19 mouse cellular contexts compared by ENCODE assay signal in genomic region chr10:43845442-43845841, GRCm38 (mm10). TPM values are rescaled to one million over a fixed set of nuclear protein-coding genes. Genes with fewer than 3 reads are reported as not detected.
DNase-seq lines count a peak whose midpoint lies in the region; ATAC-seq and TF ChIP-seq lines count a peak whose summit lies in the region.
"Had no signal": no experiment of that assay in that cellular context is flagged by ENCODE, and none has a peak within 500 bp of the region (broad histone marks: within the 10 kb centered on the region; RNA-seq: fewer than 3 reads in every experiment).

No protein-coding gene starts in this region.

- no peak for DNase-seq in layer of hippocampus, adult 2 months (ENCODE audit: low spot score in 2 of 2)
- no peak for DNase-seq in layer of hippocampus, postnatal 14 days (ENCODE audit: low spot score in 2 of 2)
- peak; percentile 19 for DNase-seq in A20 (ENCODE audit: low read depth, low spot score)
- DNase-seq in ES-CJ7 (ENCODE audit: low read depth, low spot score), result peak; percentile 34
- no peak for DNase-seq in urinary bladder, postnatal 14 days (ENCODE audit: low spot score)
- no peak for DNase-seq in heart, postnatal 4 days
- DNase-seq: adrenal gland, postnatal 10 days; cerebellum, postnatal 36 days; gastrocnemius, postnatal 14 days; kidney, adult 2 months; right cerebral cortex, postnatal 14 days; thymus, adult 2 months had no signal

- H3K9me3 ChIP-seq in midbrain, embryonic 15.5 days, result no peaks in the 10 kb centered on the region
- H3K9me3 ChIP-seq: embryonic facial prominence, embryonic 15.5 days; liver, embryonic 15.5 days; neural tube, embryonic 15.5 days had no signal

- H3K4me3 ChIP-seq in layer of hippocampus, adult 2 months, result no peak overlapping the region
- H3K4me3 ChIP-seq in midbrain, embryonic 15.5 days, result no peak overlapping the region
- H3K4me3 ChIP-seq: embryonic facial prominence, embryonic 15.5 days; liver, embryonic 15.5 days; neural tube, embryonic 15.5 days had no signal

- H3K36me3 ChIP-seq in midbrain, embryonic 15.5 days (replicated peaks), result no peaks in the 10 kb centered on the region
- H3K36me3 ChIP-seq: embryonic facial prominence, embryonic 15.5 days; liver, embryonic 15.5 days; neural tube, embryonic 15.5 days had no signal

- H3K27ac ChIP-seq in layer of hippocampus, adult 2 months, result no peak overlapping the region
- no peak overlapping the region for H3K27ac ChIP-seq in midbrain, embryonic 15.5 days
- H3K27ac ChIP-seq: embryonic facial prominence, embryonic 15.5 days; hindbrain, embryonic 14.5 days; liver, embryonic 15.5 days; neural tube, embryonic 15.5 days had no signal

- WGBS in midbrain, embryonic 15.5 days, result 45% methylated on average over 3 of the region's 3 CpGs

- TF ChIP-seq CTCF in layer of hippocampus, adult 2 months (conservative IDR thresholded peaks at IDR 0.05), result peak; percentile 48

- no peak overlapping the region for H3K9ac ChIP-seq in midbrain, embryonic 15.5 days
- H3K9ac ChIP-seq: embryonic facial prominence, embryonic 15.5 days; hindbrain, embryonic 14.5 days; liver, embryonic 15.5 days; neural tube, embryonic 15.5 days had no signal

- no peaks in the 10 kb centered on the region for H3K4me1 ChIP-seq in midbrain, embryonic 15.5 days
- H3K4me1 ChIP-seq: embryonic facial prominence, embryonic 15.5 days; liver, embryonic 15.5 days; neural tube, embryonic 15.5 days had no signal

- no peaks in the 10 kb centered on the region for H3K27me3 ChIP-seq in midbrain, embryonic 15.5 days (replicated peaks)
- H3K27me3 ChIP-seq: embryonic facial prominence, embryonic 15.5 days; liver, embryonic 15.5 days; neural tube, embryonic 15.5 days had no signal

- peak; percentile 63; the same call in 1 of the 2 replicates for ATAC-seq in erythroblast, adult 5-6 weeks (replicated peaks; ENCODE audit: low FRiP score, poor library complexity, severe bottlenecking)
- ATAC-seq in midbrain, embryonic 15.5 days (replicated peaks), result no peak
- ATAC-seq: forebrain, embryonic 16.5 days had no signal

- no peak overlapping the region for H3K4me2 ChIP-seq in midbrain, embryonic 15.5 days
- H3K4me2 ChIP-seq: embryonic facial prominence, embryonic 15.5 days; hindbrain, embryonic 14.5 days; liver, embryonic 15.5 days; neural tube, embryonic 15.5 days had no signal

RNA-seq across cellular contexts. Expression of gene Qrsl1, which starts 56.1 kb away (rescaled TPM):
- total RNA-seq in layer of hippocampus, adult 2 months (2021), result 10 to 100 TPM; 15.2 to 16.1 TPM
- 10 to 100 TPM; 13.5 to 14.6 TPM for total RNA-seq in layer of hippocampus, postnatal 14 days (2021)
- 3.7 and 6.3 TPM in 2 replicates for total RNA-seq in erythroblast, adult 5-6 weeks (2015; ENCODE audit: low replicate concordance)
- total RNA-seq in erythroblast, adult 5-6 weeks (2017; ENCODE audit: low replicate concordance), result 2.8 and 6.4 TPM in 2 replicates
- 10 to 100 TPM; 30.0 to 31.3 TPM for total RNA-seq in heart, postnatal 4 days (2021)
- 22.1 and 23.5 TPM in 2 replicates for polyA plus RNA-seq in midbrain, embryonic 15.5 days (2015; fragmentation: Nextera tagmentation; extraction: Ambion mirVana)

RNA-seq across cellular contexts. Expression of gene Rtn4ip1, which starts 56.2 kb away (rescaled TPM):
- total RNA-seq in layer of hippocampus, adult 2 months (2021), result 10 to 100 TPM; 14.1 to 15.8 TPM
- total RNA-seq in layer of hippocampus, postnatal 14 days (2021), result 10 to 100 TPM; 11.9 to 15.1 TPM
- total RNA-seq in erythroblast, adult 5-6 weeks (2015; ENCODE audit: low replicate concordance), result 3.7 and 5.4 TPM in 2 replicates
- total RNA-seq in erythroblast, adult 5-6 weeks (2017; ENCODE audit: low replicate concordance), result 2.8 and 3.3 TPM in 2 replicates
- total RNA-seq in heart, postnatal 4 days (2021), result 10 to 100 TPM; 36.3 to 37.9 TPM
- polyA plus RNA-seq in midbrain, embryonic 15.5 days (2015; fragmentation: Nextera tagmentation; extraction: Ambion mirVana), result 15.0 and 16.0 TPM in 2 replicates

Comparison
In these comparisons a context has a peak if more than half of its experiments do, and no peak if none do; other contexts are left out.
1. DNase-seq: peak in A20 (single experiment) and ES-CJ7 (single experiment); none in layer of hippocampus, adult 2 months (0 of 2), layer of hippocampus, postnatal 14 days (0 of 2), urinary bladder, postnatal 14 days (single experiment) and heart, postnatal 4 days (single experiment).